Mouse (Mus musculus) megakaryocyte-erythroid progenitor cell, adult 5-6 weeks (primary cell): ENCODE data around the gene Foxa1. TPM values are rescaled to one million over a fixed set of nuclear protein-coding genes. Genes with fewer than 3 reads are reported as not detected.
A peak's percentile ranks its signal among the peaks of the same experiment; 100 is the strongest.

Experiments
- ATAC-seq: replicated peaks from 2 replicates; pipeline ENCODE4 v1.8.0; 2016; ENCODE audit warnings: mild to moderate bottlenecking, inconsistent platforms; ENCODE audit not compliant: severe bottlenecking, poor library complexity, low FRiP score, low TSS enrichment
- total RNA-seq, 2 experiments: library from RNA; stranded (forward) in 1 of 2; stranded (reverse) in 1 of 2; fragments of 200-1000, 215-1000 nt in 1 of 2; fragments of >200 nt in 1 of 2; fragmentation: Nextera tagmentation in 1 of 2; gene quantifications; 2 replicates each; pipeline ENCODE4 v1.2.3; 2014 to 2017

Gene Foxa1
- total RNA-seq (2014; fragmentation: Nextera tagmentation) (not detected in 2 replicates), total RNA-seq (2017) (not detected in 2 replicates)

- ATAC-seq: 0 out of 2 replicates have a peak, but pooled peaks have one; percentile 26
Observed at GRCm38 (mm10) chr12:57546415-57547201, at the start of gene Foxa1. Gene Foxa1 (minus strand): TSS chr12:57546916.

- no peak for ATAC-seq
Observed at GRCm38 (mm10) chr12:57575931-57576628, 29.4 kb upstream of the Foxa1 start.

- ATAC-seq: no peak
Observed at GRCm38 (mm10) chr12:57572415-57572814, 25.7 kb upstream of the Foxa1 start.

GRCm38 (mm10) chr12:57571773-57572172, 25.1 kb upstream of the Foxa1 start:
- ATAC-seq: no peak

- no peak for ATAC-seq
Observed at GRCm38 (mm10) chr12:57563909-57564308, 17.2 kb upstream of the Foxa1 start, which contains the start of gene Ttc6. Gene Ttc6 (plus strand): TSS chr12:57564113.

- ATAC-seq: no peak
Observed at GRCm38 (mm10) chr12:57554091-57554490, 7.4 kb upstream of the Foxa1 start.

GRCm38 (mm10) chr12:57552286-57552685, 5.6 kb upstream of the Foxa1 start:
- no peak for ATAC-seq

- ATAC-seq: no peak
Observed at GRCm38 (mm10) chr12:57550881-57551280, 4.2 kb upstream of the Foxa1 start.

GRCm38 (mm10) chr12:57550181-57550808, 3.6 kb upstream of the Foxa1 start:
- ATAC-seq: no peak

GRCm38 (mm10) chr12:57549667-57550160, 3.0 kb upstream of the Foxa1 start:
- no peak for ATAC-seq

GRCm38 (mm10) chr12:57548981-57549666, 2.4 kb upstream of the Foxa1 start:
- ATAC-seq: no peak

GRCm38 (mm10) chr12:57548352-57548980, 1.8 kb upstream of the Foxa1 start:
- no peak for ATAC-seq

GRCm38 (mm10) chr12:57547890-57548289, 1.2 kb upstream of the Foxa1 start:
- ATAC-seq: no peak

- ATAC-seq: no peak
Observed at GRCm38 (mm10) chr12:57545371-57546241, 1.1 kb downstream of the Foxa1 start.

- no peak; the same call in 1 of the 2 replicates for ATAC-seq
Observed at GRCm38 (mm10) chr12:57544641-57545370, 1.9 kb downstream of the Foxa1 start.

GRCm38 (mm10) chr12:57543627-57543991, 3.1 kb downstream of the Foxa1 start:
- no peak for ATAC-seq
